Mouse (Mus musculus) midbrain, embryonic 10.5 days (tissue): Measurements from ENCODE around the gene Ccdc163. TPM values are rescaled to one million over a fixed set of nuclear protein-coding genes. Genes with fewer than 3 reads are reported as not detected.

ENCODE experiments used
- DNase-seq: peaks from one replicate; pipeline ENCODE4 v3.0.0-alpha.2; 2017; ENCODE audit warnings: low spot score
- H3K27ac ChIP-seq: fragments of 300-500 bp; sonication (generic); replicated peaks from 2 replicates; pipeline ENCODE4 v1.5.1; 2016; ENCODE audit warnings: mild to moderate bottlenecking
- H3K27me3 ChIP-seq: fragments of 300-500 bp; sonication (generic); 2 replicates; pipeline ENCODE4 v1.6.1; 2016; ENCODE audit warnings: low read depth, mild to moderate bottlenecking; ENCODE audit not compliant: poor library complexity, severe bottlenecking
- H3K36me3 ChIP-seq: fragments of 300-500 bp; sonication (generic); 2 replicates; pipeline ENCODE4 v1.6.1; 2016; ENCODE audit warnings: mild to moderate bottlenecking, moderate library complexity
- H3K4me1 ChIP-seq: fragments of 300-500 bp; sonication (generic); 2 replicates; pipeline ENCODE4 v1.6.1; 2016
- H3K4me3 ChIP-seq: fragments of 300-500 bp; sonication (generic); 2 replicates; pipeline ENCODE4 v1.5.1; 2016; ENCODE audit warnings: mild to moderate bottlenecking, moderate library complexity
- H3K9me3 ChIP-seq: fragments of 300-500 bp; sonication (generic); replicated peaks from 2 replicates; pipeline ENCODE4 v1.6.1; 2016; ENCODE audit warnings: mild to moderate bottlenecking
- WGBS: fragments of 180-500 bp; shearing (Covaris S2); methylation state at CpG from one replicate; pipeline ENCODE4 v1.1.7; 2016; 5-methylcytosine and 5-hydroxymethylcytosine counted together
- polyA plus RNA-seq: library from polyadenylated mRNA; unstranded; fragments of >200 nt; fragmentation: Nextera tagmentation; extraction: Ambion mirVana; gene quantifications from 2 replicates; pipeline ENCODE4 v1.2.1, GENCODE M21; 2016

The Ccdc163 gene
- polyA plus RNA-seq, 1 experiment from 2014 or later: 34.8 TPM

DNA sequence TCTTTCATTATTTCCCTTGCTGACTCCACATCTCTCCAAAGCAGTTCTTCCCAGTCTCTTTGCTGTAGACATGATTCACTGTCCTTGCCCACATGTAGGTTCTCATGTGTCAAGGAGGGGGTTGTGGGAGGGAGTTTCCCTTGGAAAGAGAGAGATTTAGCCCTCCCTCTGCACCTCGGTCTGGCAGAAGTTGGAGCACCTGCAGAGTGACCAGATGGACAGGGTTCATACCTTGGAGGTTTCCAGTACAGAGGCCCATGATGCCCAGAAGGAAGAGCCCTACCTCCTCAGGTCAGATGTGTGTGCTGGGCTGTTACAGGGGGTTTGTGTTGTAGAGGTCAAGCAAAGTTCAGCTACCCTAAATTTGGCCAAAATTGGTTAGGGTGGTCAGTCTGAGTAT lies 4.2 kb downstream of the Ccdc163 start:
- WGBS: 83% methylated on average over 1 of the region's 1 CpGs
- no peak overlapping the region for H3K27ac ChIP-seq
- no peaks in the 10 kb centered on the region for H3K9me3 ChIP-seq
- no peaks in the 10 kb centered on the region for H3K27me3 ChIP-seq
- no peak overlapping the region for H3K4me3 ChIP-seq
- no peak for DNase-seq
- H3K36me3 ChIP-seq: peaks cover 36% of the 10 kb centered on the region
- peaks cover 19% of the 10 kb centered on the region for H3K4me1 ChIP-seq

- H3K36me3 ChIP-seq: peaks cover 22% of the 10 kb centered on the region
- peaks cover 19% of the 10 kb centered on the region for H3K4me1 ChIP-seq
- no peak overlapping the region for H3K4me3 ChIP-seq
- H3K9me3 ChIP-seq: no peaks in the 10 kb centered on the region
- peak; percentile 49 for DNase-seq
- peaks cover 17% of the 10 kb centered on the region for H3K27me3 ChIP-seq
- WGBS: 20% methylated on average over 3 of the region's 3 CpGs
- H3K27ac ChIP-seq: no peak overlapping the region
Measured at GRCm38 (mm10) chr4:116719396-116719795, 11.1 kb downstream of the Ccdc163 start.

DNA sequence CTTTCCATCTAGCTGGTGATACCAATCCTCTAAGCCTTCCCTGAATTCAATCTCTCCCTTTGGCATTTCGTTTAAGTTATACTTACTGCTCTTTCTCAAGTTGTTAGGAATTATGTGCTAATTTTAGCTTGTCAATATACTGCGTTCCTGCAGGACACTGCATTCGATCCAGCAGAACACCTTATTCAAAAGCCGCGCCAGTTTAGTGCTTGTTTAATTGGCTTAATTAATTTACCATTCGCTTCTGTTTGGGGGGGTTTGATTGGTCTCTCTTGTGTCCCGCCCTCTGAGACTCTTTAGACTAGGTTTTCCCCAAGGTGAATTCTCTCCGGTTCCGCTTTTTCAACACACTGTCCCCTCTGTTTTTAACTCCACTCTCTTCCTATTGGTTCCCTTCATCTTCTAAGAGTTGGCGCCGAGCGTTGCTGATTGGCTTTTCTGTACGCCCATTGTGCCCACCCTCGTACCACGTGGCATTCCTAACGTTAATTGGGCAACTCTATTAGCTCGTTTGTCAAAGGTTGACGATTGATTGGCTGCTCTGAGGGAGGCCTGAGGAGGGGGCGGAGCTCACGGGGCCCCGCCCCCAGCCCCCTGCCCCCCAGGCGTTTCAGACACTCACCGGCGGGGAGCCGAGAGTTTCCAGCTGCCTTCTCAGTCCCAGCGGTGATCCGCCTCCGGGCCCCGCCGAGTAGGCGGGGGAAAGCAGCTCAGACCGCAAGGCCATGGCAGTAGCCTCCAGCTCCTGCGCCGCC lies 12.2 kb downstream of the Ccdc163 start, which contains the start of gene Tesk2:
Tesk2 (plus strand) TSS at position 606 of the 755 bp plus-strand sequence.
- DNase-seq: peak; percentile 94
- Histone ChIP-seq H3K4me1 (peaks cover 19% of the 10 kb centered on the region), H3K27me3 (peaks cover 17% of the 10 kb centered on the region), H3K27ac (peak within 1 kb of the TSS; percentile 88), H3K4me3 (peak within 1 kb of the TSS; percentile 79), H3K36me3 (peaks cover 11% of the 10 kb centered on the region), H3K9me3 (no peaks in the 10 kb centered on the region)
- whole genome bisulfite sequencing: under 1% methylated on average over 34 of the region's 34 CpGs

GRCm38 (mm10) chr4:116721098-116721628 lies 12.9 kb downstream of the Ccdc163 start:
- H3K4me1 ChIP-seq: peaks cover 19% of the 10 kb centered on the region
- DNase-seq: no peak
- peak overlapping the region; percentile 88 for H3K27ac ChIP-seq
- peaks cover 4% of the 10 kb centered on the region for H3K36me3 ChIP-seq
- no peaks in the 10 kb centered on the region for H3K9me3 ChIP-seq
- H3K27me3 ChIP-seq: peaks cover 17% of the 10 kb centered on the region
- H3K4me3 ChIP-seq: peak overlapping the region; percentile 79
- WGBS: under 1% methylated on average over 29 of the region's 29 CpGs

DNA sequence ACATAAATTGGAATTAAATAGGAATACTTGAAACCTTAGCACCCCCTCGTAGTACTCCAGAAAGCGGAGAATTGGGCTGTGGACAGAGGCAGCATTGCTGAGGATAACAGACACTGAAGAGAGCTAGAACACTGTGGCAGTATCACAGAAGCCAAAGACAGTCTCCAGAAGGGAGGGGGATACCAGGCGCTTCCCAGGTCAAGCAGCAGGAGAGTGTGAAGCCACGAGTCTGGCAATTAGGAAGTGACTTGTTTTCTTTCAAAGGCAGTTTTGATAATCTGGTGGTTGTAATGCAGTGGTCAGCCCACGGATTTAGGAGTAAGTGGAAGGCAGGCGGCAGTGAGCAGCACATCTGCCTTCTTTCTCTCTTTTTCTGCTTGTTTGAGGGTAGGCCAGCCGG lies 13.9 kb downstream of the Ccdc163 start:
- 39% methylated on average over 7 of the region's 7 CpGs for WGBS
- no peaks in the 10 kb centered on the region for H3K36me3 ChIP-seq
- H3K4me1 ChIP-seq: peaks cover 19% of the 10 kb centered on the region
- peaks cover 17% of the 10 kb centered on the region for H3K27me3 ChIP-seq
- no peak overlapping the region for H3K27ac ChIP-seq
- no peaks in the 10 kb centered on the region for H3K9me3 ChIP-seq
- H3K4me3 ChIP-seq: peak overlapping the region; percentile 79
- no peak for DNase-seq

DNA sequence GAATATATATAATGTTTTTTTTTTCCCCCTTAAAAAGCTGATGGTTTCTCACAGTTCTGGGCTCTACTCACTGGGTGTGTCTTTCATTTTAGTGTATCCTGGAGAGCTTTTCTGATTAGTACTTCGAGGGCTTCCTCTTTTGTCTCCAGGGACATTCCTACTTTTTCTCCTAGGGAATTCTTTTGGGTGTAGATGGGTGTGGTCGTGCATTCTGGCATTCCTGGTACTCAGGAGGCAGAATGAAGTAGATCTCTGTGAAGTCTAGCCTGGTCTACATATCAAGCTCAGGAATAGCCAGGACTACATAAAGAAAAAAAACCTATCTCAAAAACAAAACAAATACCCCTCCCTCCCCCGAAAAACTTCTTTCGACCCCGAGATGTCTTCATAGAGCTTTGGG lies 17.1 kb downstream of the Ccdc163 start:
- H3K36me3 ChIP-seq: no peaks in the 10 kb centered on the region
- no peaks in the 10 kb centered on the region for H3K9me3 ChIP-seq
- WGBS: 95% methylated on average over 5 of the region's 5 CpGs
- DNase-seq: no peak
- no peak overlapping the region for H3K27ac ChIP-seq
- H3K4me1 ChIP-seq: peaks cover 14% of the 10 kb centered on the region
- peaks cover 17% of the 10 kb centered on the region for H3K27me3 ChIP-seq
- H3K4me3 ChIP-seq: no peak overlapping the region

- H3K4me3 ChIP-seq: no peak overlapping the region
- no peak for DNase-seq
- H3K36me3 ChIP-seq: no peaks in the 10 kb centered on the region
- WGBS: 86% methylated on average over 3 of the region's 3 CpGs
- peaks cover 2% of the 10 kb centered on the region for H3K4me1 ChIP-seq
- H3K27me3 ChIP-seq: peaks cover 9% of the 10 kb centered on the region
- H3K9me3 ChIP-seq: no peaks in the 10 kb centered on the region
- H3K27ac ChIP-seq: no peak overlapping the region
Measured at GRCm38 (mm10) chr4:116727401-116727800, 19.1 kb downstream of the Ccdc163 start.

DNA sequence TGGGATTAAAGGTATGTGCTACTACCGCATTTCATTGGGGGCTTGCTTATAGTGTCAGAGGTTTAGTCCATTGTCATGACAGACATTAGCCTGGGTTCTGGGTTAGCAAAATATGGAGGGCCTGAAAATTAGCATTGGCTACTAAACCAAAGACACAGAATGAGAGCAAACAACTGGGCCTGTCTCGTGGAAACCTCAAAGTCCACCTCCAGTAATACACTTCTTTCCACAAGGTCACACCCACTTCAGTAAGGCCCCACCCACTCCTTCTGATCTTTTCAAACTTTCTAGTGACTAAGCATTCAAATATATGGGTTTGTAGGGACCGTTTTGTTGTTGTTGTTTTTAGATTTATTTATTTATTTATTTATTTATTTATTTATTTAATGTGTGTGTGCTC lies 21.2 kb downstream of the Ccdc163 start:
- Histone ChIP-seq H3K27me3 (no peaks in the 10 kb centered on the region), H3K4me1 (no peaks in the 10 kb centered on the region), H3K9me3 (no peaks in the 10 kb centered on the region), H3K27ac (no peak overlapping the region), H3K4me3 (no peak overlapping the region), H3K36me3 (no peaks in the 10 kb centered on the region)
- DNase-seq: no peak
- WGBS: 87% methylated on average over 3 of the region's 3 CpGs

GRCm38 (mm10) chr4:116731077-116731476 lies 22.8 kb downstream of the Ccdc163 start:
- H3K27ac ChIP-seq: no peak overlapping the region
- no peaks in the 10 kb centered on the region for H3K4me1 ChIP-seq
- H3K4me3 ChIP-seq: no peak overlapping the region
- H3K36me3 ChIP-seq: no peaks in the 10 kb centered on the region
- 89% methylated on average over 9 of the region's 9 CpGs for WGBS
- no peaks in the 10 kb centered on the region for H3K9me3 ChIP-seq
- H3K27me3 ChIP-seq: no peaks in the 10 kb centered on the region
- DNase-seq: no peak

- Histone ChIP-seq H3K9me3 (no peaks in the 10 kb centered on the region), H3K27me3 (no peaks in the 10 kb centered on the region), H3K27ac (no peak overlapping the region), H3K36me3 (no peaks in the 10 kb centered on the region), H3K4me1 (no peaks in the 10 kb centered on the region), H3K4me3 (no peak overlapping the region)
- DNase-seq: no peak
- WGBS: 76% methylated on average over 5 of the region's 5 CpGs
Measured at GRCm38 (mm10) chr4:116732355-116732754, 24.0 kb downstream of the Ccdc163 start.

DNA sequence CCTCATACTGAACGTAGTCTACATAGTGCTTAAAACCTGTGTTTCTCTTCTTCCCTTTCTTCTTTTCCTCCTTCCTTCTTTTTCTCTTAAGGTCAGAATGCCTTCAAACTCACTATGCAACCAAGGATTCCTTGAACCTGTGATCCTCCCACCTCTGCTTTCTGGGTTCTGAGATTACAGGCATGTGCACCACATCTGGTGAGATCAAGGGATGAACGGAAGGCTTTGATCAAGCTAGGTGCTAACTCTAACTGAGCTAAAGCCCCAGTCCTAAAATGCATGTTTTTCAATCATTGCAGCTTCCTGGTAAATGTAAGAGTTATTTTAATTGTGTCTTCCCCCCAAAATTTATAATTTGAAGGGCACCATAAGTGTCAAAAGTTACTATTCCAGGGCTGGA lies 26.7 kb downstream of the Ccdc163 start:
- Histone ChIP-seq H3K27ac (no peak overlapping the region), H3K4me1 (no peaks in the 10 kb centered on the region), H3K4me3 (no peak overlapping the region), H3K9me3 (no peaks in the 10 kb centered on the region), H3K27me3 (no peaks in the 10 kb centered on the region), H3K36me3 (no peaks in the 10 kb centered on the region)
- DNase-seq: no peak
- WGBS: 82% methylated on average over 2 of the region's 2 CpGs

DNA sequence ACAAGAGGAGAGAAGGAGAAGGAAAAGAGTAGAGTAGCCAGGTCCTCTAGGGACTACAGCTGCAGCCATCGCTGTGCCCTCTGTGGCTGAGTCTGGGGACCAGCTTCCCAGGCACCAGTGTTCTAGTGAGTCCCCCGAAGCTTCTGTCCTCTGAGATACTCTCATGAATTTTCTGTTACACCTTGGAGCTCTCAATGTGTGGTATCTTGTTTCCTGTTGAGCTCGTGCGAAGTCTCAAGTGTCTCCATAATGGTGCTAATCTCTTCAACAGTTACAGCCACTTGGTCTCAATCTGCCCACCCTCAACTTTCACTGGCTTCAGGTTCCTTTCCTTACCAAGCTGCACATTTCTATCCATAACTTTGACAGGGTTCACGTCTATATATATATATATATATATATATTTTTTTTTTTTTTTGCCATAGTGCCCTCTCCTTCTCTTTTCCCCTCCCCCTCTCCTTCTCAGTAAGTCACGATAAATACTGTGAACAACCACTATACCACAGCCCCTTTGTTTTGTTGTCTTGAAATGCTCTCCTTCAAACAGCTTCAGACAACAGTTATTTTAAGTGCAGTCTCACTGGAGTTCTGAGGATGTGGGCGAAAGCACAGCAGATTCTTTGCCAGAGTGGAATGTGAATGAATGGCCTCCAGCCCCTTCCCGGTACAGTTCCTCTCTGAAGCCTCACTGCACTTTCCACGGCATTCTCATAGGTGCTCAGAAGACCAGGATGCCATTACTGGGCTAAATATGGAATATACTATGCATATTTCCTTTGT lies 30.9 kb downstream of the Ccdc163 start:
- Histone ChIP-seq H3K4me1 (no peaks in the 10 kb centered on the region), H3K9me3 (no peaks in the 10 kb centered on the region), H3K27me3 (no peaks in the 10 kb centered on the region), H3K27ac (no peak overlapping the region), H3K36me3 (no peaks in the 10 kb centered on the region), H3K4me3 (no peak overlapping the region)
- WGBS: 88% methylated on average over 9 of the region's 9 CpGs
- DNase-seq: no peak

- Histone ChIP-seq H3K4me3 (no peak overlapping the region), H3K9me3 (no peaks in the 10 kb centered on the region), H3K4me1 (no peaks in the 10 kb centered on the region), H3K36me3 (no peaks in the 10 kb centered on the region), H3K27me3 (no peaks in the 10 kb centered on the region), H3K27ac (no peak overlapping the region)
- 95% methylated on average over 2 of the region's 2 CpGs for WGBS
- no peak for DNase-seq
Measured at GRCm38 (mm10) chr4:116749750-116750149, 41.4 kb downstream of the Ccdc163 start.
